Mouse (Mus musculus) myocyte (in vitro differentiated cells): ENCODE results near the gene Prpsap2. TPM values are rescaled to one million over a fixed set of nuclear protein-coding genes. Genes with fewer than 3 reads are reported as not detected.

Experiments used
- H3K27me3 ChIP-seq: one replicate; pipeline ENCODE4 v1.6.1; 2011; ENCODE audit not compliant: control insufficient read depth, insufficient read depth, insufficient read length
- H3K36me3 ChIP-seq: one replicate; pipeline ENCODE4 v1.6.1; 2011; ENCODE audit not compliant: control insufficient read depth, insufficient read depth
- H3K4me2 ChIP-seq: one replicate; pipeline ENCODE4 v1.6.1; 2011; ENCODE audit warnings: low read depth, control low read depth
- H3K4me3 ChIP-seq: one replicate; pipeline ENCODE4 v1.5.1; 2011; ENCODE audit warnings: mild to moderate bottlenecking, control low read depth, moderate library complexity
- H3K79me2 ChIP-seq: one replicate; pipeline ENCODE4 v1.6.1; 2011; ENCODE audit not compliant: control insufficient read depth, insufficient read depth
- H3ac ChIP-seq: one replicate; pipeline ENCODE4 v1.6.1; 2011; ENCODE audit not compliant: control insufficient read depth, insufficient read length
- CEBPB ChIP-seq: IDR thresholded peaks from 2 replicates; pipeline ENCODE4 v1.6.1; 2011; ENCODE audit warnings: mild to moderate bottlenecking, moderate library complexity; ENCODE audit not compliant: poor library complexity, insufficient read depth, severe bottlenecking
- E2F4 ChIP-seq: IDR thresholded peaks from one replicate; pipeline ENCODE4 v1.6.1; 2011; ENCODE audit warnings: mild to moderate bottlenecking, control low read depth, moderate library complexity; ENCODE audit not compliant: insufficient read depth
- MAX ChIP-seq: IDR thresholded peaks from one replicate; pipeline ENCODE4 v1.6.1; 2011; ENCODE audit warnings: low read depth, mild to moderate bottlenecking, control low read depth
- MYOD1 ChIP-seq, 3 experiments: IDR thresholded peaks; one replicate each; pipeline ENCODE4 v1.6.1; 2011; ENCODE audit warnings: control low read depth in 2 of 3, low read depth in 2 of 3, mild to moderate bottlenecking in 2 of 3, moderate library complexity in 1 of 3; ENCODE audit not compliant: insufficient read length in 2 of 3, control insufficient read depth in 1 of 3
- MYOG ChIP-seq, 3 experiments: IDR thresholded peaks; one replicate each; pipeline ENCODE4 v1.6.1; 2011; ENCODE audit warnings: control low read depth in 2 of 3, low read depth in 2 of 3, mild to moderate bottlenecking in 2 of 3; ENCODE audit not compliant: insufficient read length in 2 of 3, control insufficient read depth in 1 of 3, insufficient read depth in 1 of 3
- POLR2A ChIP-seq: IDR thresholded peaks from one replicate; pipeline ENCODE4 v1.6.1; 2011; ENCODE audit warnings: low read depth, mild to moderate bottlenecking, control low read depth, moderate library complexity; ENCODE audit not compliant: insufficient read length
- POLR2AphosphoS2 ChIP-seq: IDR thresholded peaks from one replicate; pipeline ENCODE4 v1.6.1; 2011; ENCODE audit warnings: low read depth, control low read depth; ENCODE audit not compliant: insufficient read length
- REST ChIP-seq: IDR thresholded peaks from one replicate; pipeline ENCODE4 v1.6.1; 2011; ENCODE audit warnings: mild to moderate bottlenecking, control low read depth, moderate library complexity; ENCODE audit not compliant: insufficient read depth, insufficient read length
- SRF ChIP-seq: IDR thresholded peaks from one replicate; pipeline ENCODE4 v1.6.1; 2011; ENCODE audit warnings: low read depth; ENCODE audit not compliant: control insufficient read depth, insufficient read length
- TCF12 ChIP-seq: IDR thresholded peaks from one replicate; pipeline ENCODE4 v1.6.1; 2011; ENCODE audit warnings: mild to moderate bottlenecking, control low read depth; ENCODE audit not compliant: poor library complexity, insufficient read depth, severe bottlenecking
- TCF3 ChIP-seq: IDR thresholded peaks from one replicate; pipeline ENCODE4 v1.6.1; 2011; ENCODE audit warnings: low read depth, control low read depth; ENCODE audit not compliant: insufficient read length
- USF1 ChIP-seq: IDR thresholded peaks from one replicate; pipeline ENCODE4 v1.6.1; 2011; ENCODE audit warnings: low read depth, mild to moderate bottlenecking, control low read depth, moderate library complexity
- polyA plus RNA-seq: library from polyadenylated mRNA; unstranded; fragments of >200 nt; fragmentation: generic; extraction: Trizol; gene quantifications from one replicate; pipeline ENCODE4 v1.2.1, GENCODE M21; 2012; ENCODE audit warnings: missing spikeins

Gene Prpsap2
- polyA plus RNA-seq, 1 experiment, result 11.5 TPM

DNA sequence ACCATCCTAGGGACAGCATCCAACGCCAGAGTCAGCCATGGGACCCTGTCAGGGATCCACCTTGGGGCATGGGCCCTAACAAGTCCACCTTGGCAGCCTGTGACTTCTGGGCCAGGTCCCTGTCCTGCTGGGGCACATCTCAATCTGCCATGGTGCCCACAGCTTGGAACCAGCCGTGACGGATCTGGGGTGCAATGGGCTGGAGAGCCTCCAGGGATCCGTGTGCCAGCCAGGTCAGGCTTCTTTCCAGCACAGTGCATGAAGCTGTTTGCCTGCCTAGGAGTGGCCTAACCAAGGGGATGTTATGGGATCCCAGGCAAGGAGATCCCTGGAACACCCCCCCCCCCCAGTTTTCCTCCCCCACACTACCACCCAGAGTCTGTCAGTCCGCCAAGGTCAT, 68.9 kb downstream of the Prpsap2 start:
- Histone ChIP-seq H3ac (no peak overlapping the region), H3K36me3 (no peaks in the 10 kb centered on the region), H3K4me2 (no peak overlapping the region), H3K4me3 (no peak overlapping the region), H3K27me3 (peaks cover 32% of the 10 kb centered on the region), H3K79me2 (no peaks in the 10 kb centered on the region)
- TF ChIP-seq MYOD1 (IDR thresholded peaks at IDR 0.05; ENCODE audit: control insufficient read depth in 1 of 3, insufficient read length in 2 of 3, low read depth in 2 of 3), result no peak

DNA sequence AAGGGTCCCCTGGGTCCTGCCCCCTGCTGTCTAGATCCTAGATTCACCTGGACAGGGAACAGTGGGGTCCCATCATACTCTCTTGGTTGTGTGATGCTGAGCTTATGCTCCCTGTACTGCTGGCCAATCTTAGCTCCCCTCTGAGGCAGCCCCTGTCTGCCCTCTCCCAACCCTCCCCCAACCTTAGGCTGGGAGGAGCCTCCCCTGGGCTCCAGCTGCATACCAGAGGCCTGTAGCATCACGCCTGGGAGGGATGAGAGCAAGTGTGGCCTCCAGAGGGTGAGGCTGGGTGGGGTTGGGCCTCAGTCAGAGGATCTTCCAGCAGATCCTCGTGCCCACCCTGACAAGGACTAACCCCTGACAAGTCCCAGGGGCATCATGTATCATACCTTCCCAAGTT, 74.3 kb downstream of the Prpsap2 start:
- no peak overlapping the region for H3ac ChIP-seq
- TF ChIP-seq MYOG (IDR thresholded peaks at IDR 0.05; ENCODE audit: control insufficient read depth in 1 of 3, insufficient read depth in 1 of 3, insufficient read length in 2 of 3, low read depth in 2 of 3), result no peak
- H3K36me3 ChIP-seq, result no peaks in the 10 kb centered on the region
- H3K27me3 ChIP-seq, result no peaks in the 10 kb centered on the region
- no peaks in the 10 kb centered on the region for H3K79me2 ChIP-seq
- H3K4me3 ChIP-seq, result no peak overlapping the region
- H3K4me2 ChIP-seq, result no peak overlapping the region

DNA sequence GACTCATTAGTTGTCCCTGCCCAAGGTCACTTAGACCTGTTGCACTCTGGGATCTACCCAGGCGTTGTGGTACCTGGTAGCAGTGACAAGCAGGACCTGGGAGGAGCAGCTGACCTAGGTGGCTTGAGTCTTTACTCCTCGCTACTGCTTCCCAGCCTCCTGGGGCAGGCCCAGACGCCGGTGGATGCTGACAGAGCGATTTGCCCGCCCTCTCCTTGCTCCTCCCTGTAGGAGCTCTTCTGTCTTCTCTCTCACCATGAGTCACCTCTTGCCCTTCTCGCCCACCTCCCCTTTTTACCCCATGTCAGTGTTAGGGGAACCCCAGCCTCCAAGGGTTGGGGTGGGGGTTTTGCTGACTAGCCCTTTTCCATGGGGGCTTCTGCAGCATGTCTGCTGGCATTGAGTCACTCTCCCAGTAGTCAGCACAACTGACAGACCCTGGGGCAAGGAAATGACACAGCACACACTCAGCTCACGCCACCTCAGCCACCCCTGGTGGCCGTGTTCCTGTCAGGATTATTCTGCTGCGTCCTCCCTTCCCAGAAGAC, 74.9 kb downstream of the Prpsap2 start:
- Histone ChIP-seq H3K27me3 (no peaks in the 10 kb centered on the region), H3K79me2 (no peaks in the 10 kb centered on the region), H3K4me3 (no peak overlapping the region), H3K36me3 (no peaks in the 10 kb centered on the region), H3K4me2 (no peak overlapping the region), H3ac (no peak overlapping the region)
- no peak for TF ChIP-seq MYOG (IDR thresholded peaks at IDR 0.05; ENCODE audit: control insufficient read depth in 1 of 3, insufficient read depth in 1 of 3, insufficient read length in 2 of 3, low read depth in 2 of 3)
- TF ChIP-seq POLR2AphosphoS2, result no peak
- TF ChIP-seq CEBPB, result no peak
- no peak for TF ChIP-seq E2F4

DNA sequence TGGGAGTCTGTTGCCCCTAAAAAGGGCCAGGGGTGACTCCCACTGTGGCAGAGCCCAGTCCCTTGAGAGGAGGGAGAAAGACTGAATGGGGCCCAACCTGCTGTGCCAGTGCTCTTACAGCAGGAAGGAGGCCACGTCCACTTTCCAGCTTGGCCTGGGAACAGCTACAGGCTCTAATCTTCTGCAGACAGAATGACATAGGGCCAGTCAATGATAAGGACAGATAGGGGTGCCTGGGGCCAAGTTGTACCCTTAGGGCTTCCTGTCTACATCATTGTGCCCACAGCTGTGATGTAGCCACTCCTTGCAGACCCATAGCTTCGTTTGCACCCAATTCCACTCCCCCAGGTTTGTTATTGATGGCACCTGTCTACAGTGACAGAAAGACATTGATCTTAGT, 75.7 kb downstream of the Prpsap2 start:
- Histone ChIP-seq H3K79me2 (no peaks in the 10 kb centered on the region), H3K4me2 (no peak overlapping the region), H3ac (no peak overlapping the region), H3K36me3 (no peaks in the 10 kb centered on the region), H3K4me3 (no peak overlapping the region), H3K27me3 (no peaks in the 10 kb centered on the region)
- TF ChIP-seq MYOD1 (IDR thresholded peaks at IDR 0.05; ENCODE audit: control insufficient read depth in 1 of 3, insufficient read length in 2 of 3, low read depth in 2 of 3) (no peak), E2F4 (no peak), POLR2AphosphoS2 (no peak), MYOG (IDR thresholded peaks at IDR 0.05; ENCODE audit: control insufficient read depth in 1 of 3, insufficient read depth in 1 of 3, insufficient read length in 2 of 3, low read depth in 2 of 3) (no peak)

DNA sequence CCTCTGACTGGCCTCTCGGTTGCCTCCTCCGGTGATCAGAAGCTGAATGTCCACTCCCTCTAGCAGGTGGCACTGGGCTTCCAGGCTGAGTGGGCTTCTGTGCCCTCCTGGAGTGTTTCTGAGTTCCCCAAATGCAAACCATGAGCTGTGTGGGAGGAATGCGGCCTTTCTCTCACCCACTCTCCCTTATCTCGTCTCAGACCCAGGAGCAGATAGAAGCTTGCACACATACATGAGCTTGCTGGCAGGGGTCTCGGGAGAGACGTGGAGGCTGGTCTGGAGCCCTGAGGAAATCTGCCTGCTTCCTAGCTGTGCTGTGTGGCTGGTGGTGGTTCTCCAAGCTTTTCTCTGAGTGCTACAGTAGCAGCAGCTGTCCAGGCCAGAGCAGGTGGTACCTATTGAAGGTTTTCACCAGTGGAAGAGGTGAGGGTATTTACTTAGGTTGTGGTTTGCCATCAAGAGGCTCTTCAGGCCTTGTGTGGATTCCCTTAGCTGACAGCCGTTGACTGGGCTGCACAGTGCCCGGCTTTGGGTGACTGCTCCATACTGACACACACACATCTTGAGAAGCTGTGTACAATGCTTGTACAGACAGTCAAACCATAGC, 76.7 kb downstream of the Prpsap2 start:
- Histone ChIP-seq H3K4me3 (no peak overlapping the region), H3K27me3 (peaks cover 5% of the 10 kb centered on the region), H3ac (no peak overlapping the region), H3K79me2 (no peaks in the 10 kb centered on the region), H3K36me3 (no peaks in the 10 kb centered on the region), H3K4me2 (no peak overlapping the region)
- TF ChIP-seq MAX (no peak), SRF (no peak), E2F4 (no peak), USF1 (no peak), TCF3 (no peak), MYOD1 (IDR thresholded peaks at IDR 0.05; ENCODE audit: control insufficient read depth in 1 of 3, insufficient read length in 2 of 3, low read depth in 2 of 3) (no peak), TCF12 (no peak), CEBPB (no peak)

DNA sequence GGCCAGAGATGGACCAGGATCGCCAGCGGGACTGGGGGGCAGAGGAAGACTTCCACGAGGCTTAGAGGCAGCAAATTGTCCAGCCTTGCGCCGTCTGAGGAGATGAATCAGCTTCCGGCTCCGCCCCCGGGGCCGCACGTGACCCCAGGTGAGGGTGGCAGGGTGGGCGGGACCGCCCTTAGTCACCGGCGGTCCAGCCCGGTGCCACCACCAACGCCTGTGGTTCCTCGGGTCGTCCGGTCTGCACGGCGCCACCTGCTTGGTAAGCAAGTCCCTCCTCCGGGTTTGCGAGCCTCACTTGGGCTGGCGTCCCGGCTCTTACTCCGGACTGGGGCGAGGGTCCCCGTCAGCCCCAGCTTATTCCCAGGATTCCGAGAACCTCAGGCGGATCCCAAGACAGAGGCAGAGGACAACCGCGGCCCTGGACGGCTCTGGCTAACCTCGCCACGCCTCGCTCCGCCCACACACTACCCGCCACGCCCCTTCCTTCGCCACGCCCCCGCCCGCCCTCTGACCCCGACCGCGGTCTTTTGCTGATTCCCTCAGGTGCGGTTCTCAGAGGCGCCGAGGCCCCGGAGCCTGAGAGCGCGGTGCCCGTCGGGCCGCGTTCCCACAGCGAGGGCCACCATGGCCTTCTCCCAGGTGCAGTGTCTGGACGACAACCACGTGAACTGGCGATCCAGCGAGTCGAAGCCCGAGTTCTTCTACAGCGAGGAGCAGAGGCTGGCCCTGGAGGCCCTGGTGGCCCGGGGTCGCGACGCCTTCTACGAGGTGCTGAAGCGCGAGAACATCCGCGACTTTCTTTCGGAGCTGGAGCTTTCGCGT, 77.8 kb downstream of the Prpsap2 start, which contains the start of gene Fam83g:
Gene Fam83g (plus strand): TSS at position 185 of the 825 bp plus-strand sequence.
- Histone ChIP-seq H3K4me3 (no peak within 1 kb of the TSS), H3K4me2 (no peak within 1 kb of the TSS), H3ac (no peak within 1 kb of the TSS), H3K79me2 (no peaks in the 10 kb centered on the region), H3K36me3 (no peaks in the 10 kb centered on the region), H3K27me3 (peaks cover 8% of the 10 kb centered on the region)
- no peak for TF ChIP-seq E2F4
- no peak for TF ChIP-seq MAX
- no peak for TF ChIP-seq POLR2A
- no peak for TF ChIP-seq MYOD1 (IDR thresholded peaks at IDR 0.05; ENCODE audit: control insufficient read depth in 1 of 3, insufficient read length in 2 of 3, low read depth in 2 of 3)
- TF ChIP-seq TCF12, result no peak
- TF ChIP-seq CEBPB, result no peak
- TF ChIP-seq REST, result no peak
- no peak for TF ChIP-seq SRF
- TF ChIP-seq TCF3, result no peak
